Mouse (Mus musculus) right cerebral cortex, postnatal 10 days (tissue): ENCODE measurements around the gene Ssc4d.

Source experiments
- DNase-seq, 2 experiments: peaks; one replicate each; pipeline ENCODE4 v3.0.0; 2021; ENCODE audit warnings: low spot score in 2 of 2

Gene Ssc4d

GRCm38 (mm10) chr5:135974365-135974764 is at the start of gene Ssc4d:
Gene Ssc4d, minus strand, starts transcription at chr5:135974531.
- DNase-seq, result no peak

GRCm38 (mm10) chr5:136019907-136020306 is 45.6 kb upstream of the Ssc4d start:
- DNase-seq, result no peak

- DNase-seq, result no peak
Observed at GRCm38 (mm10) chr5:136018726-136019125, 44.4 kb upstream of the Ssc4d start.

GRCm38 (mm10) chr5:136017262-136017661 is 42.9 kb upstream of the Ssc4d start:
- DNase-seq, result no peak

- DNase-seq, result peak in 1 of 2 experiments; percentile 45
Observed at GRCm38 (mm10) chr5:136016014-136016876, 41.9 kb upstream of the Ssc4d start.

GRCm38 (mm10) chr5:136015586-136015985 is 41.3 kb upstream of the Ssc4d start:
- no peak for DNase-seq

- no peak for DNase-seq
Observed at GRCm38 (mm10) chr5:136014877-136015276, 40.5 kb upstream of the Ssc4d start.

- DNase-seq, result no peak
Observed at GRCm38 (mm10) chr5:136007745-136008144, 33.4 kb upstream of the Ssc4d start.

- no peak for DNase-seq
Observed at GRCm38 (mm10) chr5:136004537-136004936, 30.2 kb upstream of the Ssc4d start.

- DNase-seq, result no peak
Observed at GRCm38 (mm10) chr5:136002751-136003151, 28.4 kb upstream of the Ssc4d start.

GRCm38 (mm10) chr5:136002325-136002724 is 28.0 kb upstream of the Ssc4d start:
- DNase-seq, result no peak

- no peak for DNase-seq
Observed at GRCm38 (mm10) chr5:136001222-136001621, 26.9 kb upstream of the Ssc4d start.

- no peak for DNase-seq
Observed at GRCm38 (mm10) chr5:135996162-135996561, 21.8 kb upstream of the Ssc4d start.

- DNase-seq, result peak; percentile 95
Observed at GRCm38 (mm10) chr5:135994725-135995687, 20.7 kb upstream of the Ssc4d start, which contains the start of gene Dtx2. Gene Dtx2, plus strand, starts transcription at chr5:135994800.

- DNase-seq, result no peak
Observed at GRCm38 (mm10) chr5:135994335-135994724, 20.0 kb upstream of the Ssc4d start.

- no peak for DNase-seq
Observed at GRCm38 (mm10) chr5:135993381-135993965, 19.1 kb upstream of the Ssc4d start.

GRCm38 (mm10) chr5:135990601-135991000 is 16.3 kb upstream of the Ssc4d start:
- DNase-seq, result no peak

GRCm38 (mm10) chr5:135987248-135987647 is 12.9 kb upstream of the Ssc4d start:
- peak; percentile 51 to 58 for DNase-seq

- DNase-seq, result no peak
Observed at GRCm38 (mm10) chr5:135984546-135985044, 10.3 kb upstream of the Ssc4d start.

- peak in 1 of 2 experiments; percentile 44 for DNase-seq
Observed at GRCm38 (mm10) chr5:135982398-135982797, 8.1 kb upstream of the Ssc4d start.

GRCm38 (mm10) chr5:135979904-135980303 is 5.6 kb upstream of the Ssc4d start, which contains the start of gene Zp3:
Gene Zp3, plus strand, starts transcription at chr5:135980099.
- no peak for DNase-seq

GRCm38 (mm10) chr5:135979381-135979780 is 5.0 kb upstream of the Ssc4d start:
- no peak for DNase-seq
